Mouse (Mus musculus) T-helper 2 cell (primary cell): ENCODE measurements around the gene Krt78.
"Not testable (repeated sequence)": the region's sequence is repeated elsewhere in the genome, so short reads cannot be mapped to it uniquely, and the experiment has no call there.

Source experiments
- in situ Hi-C: fragments of 300-600 bp; cut with MboI, MseI; formaldehyde crosslinking; loops from one replicate; pipeline ENCODE4 v1.15.1; 2025; ENCODE audit warnings: high pct_unique_total_duplicates

Krt78 gene

GRCm38 (mm10) chr15:101954187-101954586, at the start of gene Krt78:
TSS of gene Krt78 (minus strand) at chr15:101954287.
- in situ Hi-C loops, result no loop called here

GRCm38 (mm10) chr15:102003516-102003915, 49.4 kb upstream of the Krt78 start:
- in situ Hi-C loops, result no loop called here

- in situ Hi-C loops, result no loop called here
These were observed 48.8 kb upstream of the Krt78 start for GRCm38 (mm10) chr15:102002646-102003488.

- in situ Hi-C loops, result no loop called here
These were observed 45.7 kb upstream of the Krt78 start for GRCm38 (mm10) chr15:101999676-102000335.

- in situ Hi-C loops, result no loop called here
These were observed 45.1 kb upstream of the Krt78 start for GRCm38 (mm10) chr15:101999156-101999555.

GRCm38 (mm10) chr15:101996450-101997078, 42.5 kb upstream of the Krt78 start:
- in situ Hi-C loops, result not testable (repeated sequence)

- in situ Hi-C loops, result no loop called here
These were observed 41.6 kb upstream of the Krt78 start for GRCm38 (mm10) chr15:101995484-101996236.

- in situ Hi-C loops, result no loop called here
These were observed 40.3 kb upstream of the Krt78 start for GRCm38 (mm10) chr15:101994365-101994764.

GRCm38 (mm10) chr15:101990946-101991345, 36.9 kb upstream of the Krt78 start:
- in situ Hi-C loops, result no loop called here

- in situ Hi-C loops, result loop anchor here (5.0 kb wide), 1 partner anchor 74 kb away; no protein-coding TSS in a partner anchor
These were observed 34.6 kb upstream of the Krt78 start for GRCm38 (mm10) chr15:101988714-101989113.

GRCm38 (mm10) chr15:101988119-101988518, 34.0 kb upstream of the Krt78 start:
- in situ Hi-C loops, result loop anchor here (5.0 kb wide), 1 partner anchor 74 kb away; no protein-coding TSS in a partner anchor

GRCm38 (mm10) chr15:101984746-101985145, 30.7 kb upstream of the Krt78 start:
- in situ Hi-C loops, result loop anchor here (5.0 kb wide), 1 partner anchor 78 kb away; no protein-coding TSS in a partner anchor

GRCm38 (mm10) chr15:101983949-101984601, 30.0 kb upstream of the Krt78 start:
- in situ Hi-C loops, result no loop called here

- in situ Hi-C loops, result no loop called here
These were observed 29.3 kb upstream of the Krt78 start for GRCm38 (mm10) chr15:101983315-101983948.

GRCm38 (mm10) chr15:101980849-101981248, 26.8 kb upstream of the Krt78 start:
- in situ Hi-C loops, result no loop called here

GRCm38 (mm10) chr15:101977043-101977726, 23.1 kb upstream of the Krt78 start:
- in situ Hi-C loops, result loop anchor here (10.0 kb wide), 1 partner anchor 442 kb away; the partner anchor contains the start of gene Krt84

GRCm38 (mm10) chr15:101976641-101977040, 22.6 kb upstream of the Krt78 start:
- in situ Hi-C loops, result loop anchor here (10.0 kb wide), 1 partner anchor 442 kb away; the partner anchor contains the start of gene Krt84

GRCm38 (mm10) chr15:101976023-101976422, 21.9 kb upstream of the Krt78 start:
- in situ Hi-C loops, result loop anchor here (10.0 kb wide), 1 partner anchor 441 kb away; the partner anchor contains the start of gene Krt84

- in situ Hi-C loops, result loop anchor here (5.0 to 10.0 kb wide), 2 partner anchors 439 to 642 kb away; partner anchors contain the start of gene Krt84
These were observed 20.2 kb upstream of the Krt78 start for GRCm38 (mm10) chr15:101974083-101974845.
